Mouse (Mus musculus) limb, embryonic 15.5 days (tissue): Measurements from ENCODE around the gene Mettl24. TPM values are rescaled to one million over a fixed set of nuclear protein-coding genes. Genes with fewer than 3 reads are reported as not detected.
A peak's percentile ranks its signal among the peaks of the same experiment; 100 is the strongest.

ENCODE experiments used
- ATAC-seq: fragments of 200-750 bp; cut with Nextera tagmentation; 2 replicates; pipeline ENCODE4 v1.8.0; 2017; ENCODE audit warnings: low read depth, moderate TSS enrichment; ENCODE audit not compliant: insufficient number of reproducible peaks, low FRiP score, low TSS enrichment
- H3K27ac ChIP-seq: fragments of 300-500 bp; sonication (generic); 2 replicates; pipeline ENCODE4 v1.5.1; 2015; ENCODE audit warnings: moderate library complexity, mild to moderate bottlenecking, inconsistent platforms
- H3K27me3 ChIP-seq: fragments of 300-500 bp; sonication (generic); 2 replicates; pipeline ENCODE4 v1.6.1; 2015; ENCODE audit warnings: inconsistent platforms
- H3K36me3 ChIP-seq: fragments of 300-500 bp; sonication (generic); 2 replicates; pipeline ENCODE4 v1.6.1; 2015; ENCODE audit warnings: inconsistent platforms
- H3K4me1 ChIP-seq: fragments of 300-500 bp; sonication (generic); 2 replicates; pipeline ENCODE4 v1.6.1; 2015; ENCODE audit warnings: inconsistent platforms
- H3K4me2 ChIP-seq: fragments of 300-500 bp; sonication (generic); 2 replicates; pipeline ENCODE4 v1.6.1; 2015; ENCODE audit warnings: mild to moderate bottlenecking, inconsistent platforms
- H3K4me3 ChIP-seq: fragments of 300-500 bp; sonication (generic); 2 replicates; pipeline ENCODE4 v1.5.1; 2015; ENCODE audit warnings: mild to moderate bottlenecking, inconsistent platforms
- H3K9ac ChIP-seq: fragments of 300-500 bp; sonication (generic); 2 replicates; pipeline ENCODE4 v1.6.1; 2015; ENCODE audit warnings: inconsistent platforms
- H3K9me3 ChIP-seq: fragments of 300-500 bp; sonication (generic); 2 replicates; pipeline ENCODE4 v1.6.1; 2016; ENCODE audit warnings: inconsistent platforms
- WGBS: fragments of 180-500 bp; shearing (Covaris S2); methylation state at CpG from one replicate; pipeline ENCODE4 v1.1.7; 2015; 5-methylcytosine and 5-hydroxymethylcytosine counted together
- polyA plus RNA-seq: library from polyadenylated mRNA; unstranded; fragments of >200 nt; fragmentation: Nextera tagmentation; extraction: Ambion mirVana; gene quantifications from 2 replicates; pipeline ENCODE4 v1.2.1, GENCODE M21; 2015

Gene Mettl24
- polyA plus RNA-seq, 1 experiment from 2014 or later: 2.2 TPM

DNA sequence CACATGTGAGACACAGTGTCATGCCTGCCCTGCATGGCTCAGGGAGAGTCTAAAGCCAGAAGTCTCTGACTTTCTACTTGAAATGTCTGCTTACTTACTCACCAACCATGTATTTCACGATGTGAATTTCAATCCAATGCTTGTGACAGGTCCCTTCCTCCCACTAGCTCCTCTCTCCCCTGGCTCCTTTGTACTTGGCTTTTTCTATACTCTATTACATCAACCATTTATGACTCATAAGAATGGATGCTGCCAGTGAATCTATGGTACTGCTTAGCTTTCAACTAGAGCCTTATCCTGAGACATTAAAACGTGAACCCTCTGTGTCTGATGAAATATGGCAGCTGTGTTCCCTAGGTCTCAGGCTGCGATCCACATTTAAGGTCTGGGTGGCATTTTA is 147.2 kb downstream of the Mettl24 start:
- WGBS: 90% methylated on average over 3 of the region's 3 CpGs
- Histone ChIP-seq H3K36me3 (peaks cover 35% of the 10 kb centered on the region), H3K9me3 (no peaks in the 10 kb centered on the region), H3K27me3 (no peaks in the 10 kb centered on the region), H3K27ac (no peak overlapping the region), H3K4me3 (no peak overlapping the region), H3K9ac (no peak overlapping the region), H3K4me2 (no peak overlapping the region), H3K4me1 (no peaks in the 10 kb centered on the region)
- no peak for ATAC-seq

DNA sequence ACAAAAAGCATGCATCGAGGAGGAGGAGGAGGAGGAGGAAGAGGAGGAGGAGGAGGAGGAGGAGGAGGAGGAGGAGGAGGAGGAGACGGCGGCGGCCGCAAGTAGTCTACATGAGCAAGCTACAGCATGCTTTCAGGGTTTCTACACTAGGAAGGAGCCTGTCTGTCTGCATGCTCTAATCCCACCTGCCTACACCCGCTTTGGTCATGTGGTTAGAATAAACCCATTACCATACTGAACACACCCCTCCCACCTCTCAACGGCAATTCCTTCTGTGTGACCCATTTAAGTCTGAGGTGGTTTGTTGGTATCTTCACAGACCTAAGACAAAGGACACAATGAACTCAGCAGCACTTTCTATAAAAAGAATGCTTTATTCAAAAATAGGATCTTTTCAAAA is 148.2 kb downstream of the Mettl24 start:
- H3K4me2 ChIP-seq: no peak overlapping the region
- no peaks in the 10 kb centered on the region for H3K27me3 ChIP-seq
- no peak overlapping the region for H3K27ac ChIP-seq
- no peak for ATAC-seq
- H3K9ac ChIP-seq: no peak overlapping the region
- no peaks in the 10 kb centered on the region for H3K9me3 ChIP-seq
- no peak overlapping the region for H3K4me3 ChIP-seq
- H3K36me3 ChIP-seq: peaks cover 42% of the 10 kb centered on the region
- H3K4me1 ChIP-seq: no peaks in the 10 kb centered on the region
- 76% methylated on average over 6 of the region's 7 CpGs for WGBS

GRCm38 (mm10) chr10:40840086-40840485 is 157.0 kb downstream of the Mettl24 start:
- H3K4me2 ChIP-seq: no peak overlapping the region
- no peak overlapping the region for H3K9ac ChIP-seq
- H3K9me3 ChIP-seq: no peaks in the 10 kb centered on the region
- 87% methylated on average over 5 of the region's 5 CpGs for WGBS
- no peaks in the 10 kb centered on the region for H3K27me3 ChIP-seq
- ATAC-seq: no peak
- H3K4me1 ChIP-seq: peaks cover 8% of the 10 kb centered on the region; the same call in 1 of the 2 replicates
- H3K4me3 ChIP-seq: no peak overlapping the region
- H3K36me3 ChIP-seq: peaks cover 43% of the 10 kb centered on the region
- no peak overlapping the region for H3K27ac ChIP-seq

GRCm38 (mm10) chr10:40843841-40844240 is 160.8 kb downstream of the Mettl24 start:
- no peak overlapping the region for H3K9ac ChIP-seq
- H3K27ac ChIP-seq: no peak overlapping the region
- H3K4me1 ChIP-seq: peaks cover 8% of the 10 kb centered on the region; the same call in 1 of the 2 replicates
- H3K4me3 ChIP-seq: no peak overlapping the region
- H3K27me3 ChIP-seq: no peaks in the 10 kb centered on the region
- peaks cover 46% of the 10 kb centered on the region for H3K36me3 ChIP-seq
- ATAC-seq: no peak
- H3K4me2 ChIP-seq: no peak overlapping the region
- no peaks in the 10 kb centered on the region for H3K9me3 ChIP-seq
- WGBS: 62% methylated on average over 5 of the region's 5 CpGs

DNA sequence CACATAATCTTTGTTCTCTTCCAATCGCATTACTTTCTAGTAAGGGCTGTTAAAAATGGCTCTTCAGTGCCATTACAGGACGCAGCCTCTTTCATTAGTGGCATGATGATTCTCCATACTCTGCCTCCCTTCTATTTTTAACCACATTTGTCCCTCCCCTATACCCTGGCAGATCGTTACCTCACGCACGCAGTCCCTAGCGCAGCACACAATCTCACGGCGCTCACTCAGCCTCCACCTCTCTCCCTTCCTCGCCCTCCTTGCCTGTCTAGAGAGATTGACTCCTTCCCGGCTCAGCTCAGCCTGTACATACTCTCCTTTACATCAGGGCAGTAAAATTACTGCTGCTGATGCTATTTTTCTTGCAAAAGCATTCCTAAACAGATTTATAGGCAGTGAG is 161.5 kb downstream of the Mettl24 start:
- Histone ChIP-seq H3K36me3 (peaks cover 43% of the 10 kb centered on the region), H3K4me2 (no peak overlapping the region), H3K4me3 (no peak overlapping the region), H3K27ac (no peak overlapping the region), H3K4me1 (peaks cover 8% of the 10 kb centered on the region; the same call in 1 of the 2 replicates), H3K9ac (no peak overlapping the region), H3K9me3 (no peaks in the 10 kb centered on the region), H3K27me3 (no peaks in the 10 kb centered on the region)
- WGBS: 28% methylated on average over 10 of the region's 10 CpGs
- ATAC-seq: peak; percentile 74; the same call in 1 of the 2 replicates

- WGBS: 69% methylated on average over 6 of the region's 6 CpGs
- H3K36me3 ChIP-seq: peaks cover 41% of the 10 kb centered on the region
Observed at GRCm38 (mm10) chr10:40845626-40846025, 162.5 kb downstream of the Mettl24 start.

DNA sequence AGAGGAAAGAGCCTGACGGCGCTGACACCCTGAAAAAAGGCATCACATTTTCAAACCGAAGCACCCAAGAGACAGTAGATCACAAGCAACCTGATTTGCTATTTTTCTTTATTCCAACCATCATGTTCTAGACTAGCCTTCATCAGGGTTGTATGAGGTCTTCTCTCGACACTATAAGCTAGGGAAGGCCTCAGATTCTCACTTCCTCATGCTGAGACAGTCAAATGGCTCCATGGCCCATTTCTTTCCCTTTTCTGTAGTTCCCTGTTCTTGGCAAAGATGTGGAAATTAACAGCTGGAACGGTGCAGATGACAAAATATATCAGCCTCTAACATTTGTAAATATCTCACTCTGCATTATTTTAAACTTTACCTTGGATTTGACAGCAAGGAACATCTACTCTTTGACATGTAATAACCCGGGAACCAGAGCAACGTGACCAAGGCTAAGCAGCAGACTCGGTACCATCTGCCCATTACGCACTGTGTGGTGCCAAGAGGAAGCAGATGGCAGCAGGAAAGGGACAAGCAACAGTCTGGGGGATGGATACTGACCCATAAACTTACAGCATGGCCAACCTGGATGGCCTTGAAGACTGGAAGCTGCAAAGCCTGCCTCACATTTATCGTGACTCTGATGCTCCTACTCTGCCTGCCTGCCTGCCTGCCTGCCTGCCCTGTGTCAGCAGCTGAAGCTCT is 164.2 kb downstream of the Mettl24 start:
- H3K9ac ChIP-seq: no peak overlapping the region
- H3K4me1 ChIP-seq: peaks cover 8% of the 10 kb centered on the region; the same call in 1 of the 2 replicates
- no peaks in the 10 kb centered on the region for H3K27me3 ChIP-seq
- H3K27ac ChIP-seq: no peak overlapping the region
- no peak overlapping the region for H3K4me3 ChIP-seq
- ATAC-seq: no peak
- peaks cover 27% of the 10 kb centered on the region for H3K36me3 ChIP-seq
- H3K4me2 ChIP-seq: no peak overlapping the region
- H3K9me3 ChIP-seq: no peaks in the 10 kb centered on the region
- 91% methylated on average over 10 of the region's 10 CpGs for WGBS

More at GRCm38 (mm10) chr10:40845626-40846025, 162.5 kb downstream of the Mettl24 start:
- H3K4me3 ChIP-seq: no peak overlapping the region
- no peaks in the 10 kb centered on the region for H3K27me3 ChIP-seq
- H3K27ac ChIP-seq: no peak overlapping the region
- H3K9ac ChIP-seq: no peak overlapping the region
- ATAC-seq: no peak
- no peak overlapping the region for H3K4me2 ChIP-seq
- H3K4me1 ChIP-seq: peaks cover 8% of the 10 kb centered on the region; the same call in 1 of the 2 replicates
- H3K9me3 ChIP-seq: no peaks in the 10 kb centered on the region

DNA sequence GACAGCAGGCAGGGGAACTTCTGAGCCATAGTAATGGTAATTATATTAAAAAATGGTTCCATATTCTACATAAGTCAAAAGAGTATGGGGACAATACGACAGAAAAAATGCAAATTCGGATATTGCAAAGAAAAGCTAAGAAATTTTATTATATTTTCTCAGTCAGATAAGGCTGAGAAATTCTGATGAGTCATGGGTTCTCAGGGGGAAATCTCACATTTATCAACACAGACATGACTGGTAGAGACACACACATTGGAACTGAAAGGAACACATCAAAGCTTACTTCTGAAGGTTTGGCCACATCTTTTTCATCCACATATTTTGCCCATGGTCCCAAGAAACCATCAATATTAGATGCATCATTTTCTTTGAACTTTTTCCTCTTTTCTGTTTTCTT is 167.6 kb downstream of the Mettl24 start:
- no peak overlapping the region for H3K4me3 ChIP-seq
- no peak overlapping the region for H3K4me2 ChIP-seq
- H3K9ac ChIP-seq: no peak overlapping the region
- no peak for ATAC-seq
- WGBS: 90% methylated on average over 2 of the region's 2 CpGs
- H3K9me3 ChIP-seq: no peaks in the 10 kb centered on the region
- H3K27me3 ChIP-seq: no peaks in the 10 kb centered on the region
- H3K36me3 ChIP-seq: peaks cover 20% of the 10 kb centered on the region; the same call in 1 of the 2 replicates
- no peak overlapping the region for H3K27ac ChIP-seq
- H3K4me1 ChIP-seq: no peaks in the 10 kb centered on the region; the same call in 1 of the 2 replicates

DNA sequence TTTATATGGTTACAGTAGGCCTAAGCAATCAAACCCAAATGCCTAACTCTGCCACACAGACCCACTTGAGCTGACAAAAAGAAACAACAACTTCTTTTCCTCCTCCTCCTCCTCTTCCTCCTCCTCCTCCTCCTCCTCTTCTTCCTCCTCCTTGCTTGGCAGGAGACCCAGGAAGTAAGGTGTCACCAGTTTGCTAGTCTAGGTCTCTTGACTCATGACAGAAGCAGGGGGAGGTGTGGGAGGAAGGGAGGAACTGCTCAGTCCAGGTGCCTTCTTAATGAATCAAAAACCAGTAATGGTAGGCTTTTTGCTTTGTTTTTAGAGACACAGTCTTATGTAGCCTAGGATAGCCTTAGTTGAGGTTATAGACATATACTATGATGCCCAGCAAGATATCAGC is 168.1 kb downstream of the Mettl24 start:
- Histone ChIP-seq H3K27ac (no peak overlapping the region), H3K9me3 (no peaks in the 10 kb centered on the region), H3K9ac (no peak overlapping the region), H3K27me3 (no peaks in the 10 kb centered on the region), H3K4me2 (no peak overlapping the region), H3K4me1 (no peaks in the 10 kb centered on the region), H3K4me3 (no peak overlapping the region), H3K36me3 (peaks cover 19% of the 10 kb centered on the region; the same call in 1 of the 2 replicates)
- ATAC-seq: no peak

DNA sequence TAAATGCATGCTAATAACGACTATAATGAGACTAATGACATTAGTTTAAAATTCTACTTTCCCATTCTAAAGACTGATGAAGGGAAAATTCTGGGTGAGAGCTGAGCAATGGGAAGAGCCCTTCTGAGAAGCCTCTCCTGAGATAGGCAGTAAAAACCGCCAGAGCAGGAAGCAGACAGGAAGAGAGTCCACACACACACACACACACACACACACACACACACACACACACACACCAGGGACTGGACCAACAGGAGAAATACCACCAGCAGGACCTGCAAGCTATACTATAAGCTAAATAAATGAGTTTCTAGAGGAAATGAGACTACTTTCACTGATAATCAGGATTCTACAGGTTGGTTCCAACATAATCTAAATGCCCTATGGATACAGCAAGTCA is 172.5 kb downstream of the Mettl24 start:
- WGBS: 55% methylated on average over 2 of the region's 2 CpGs
- no peak overlapping the region for H3K9ac ChIP-seq

DNA sequence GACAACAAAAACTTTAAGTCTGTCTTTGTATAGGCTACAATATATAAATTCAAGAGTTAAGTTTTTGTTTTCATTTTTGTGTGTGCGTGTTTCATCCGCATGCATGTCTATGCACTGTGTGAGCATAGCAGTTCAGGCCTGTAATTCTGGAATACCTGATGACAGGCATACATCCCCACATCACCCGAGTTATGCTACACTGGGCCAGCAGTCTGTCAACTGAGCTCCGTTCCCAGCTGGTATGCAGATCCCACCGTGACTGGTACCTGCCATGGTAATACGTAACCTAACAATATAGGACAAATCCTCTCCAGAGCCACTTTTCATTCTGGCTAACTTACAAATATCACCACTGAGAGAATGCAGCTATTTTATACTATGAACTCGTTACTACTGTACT is 173.6 kb downstream of the Mettl24 start:
- Histone ChIP-seq H3K36me3 (no peaks in the 10 kb centered on the region; the same call in 1 of the 2 replicates), H3K9me3 (no peaks in the 10 kb centered on the region), H3K4me3 (no peak overlapping the region), H3K4me2 (no peak overlapping the region), H3K9ac (no peak overlapping the region), H3K4me1 (no peaks in the 10 kb centered on the region), H3K27me3 (no peaks in the 10 kb centered on the region), H3K27ac (no peak overlapping the region)
- ATAC-seq: no peak
- WGBS: 84% methylated on average over 7 of the region's 7 CpGs

More for the DNA sequence above, 172.5 kb downstream of the Mettl24 start:
- no peaks in the 10 kb centered on the region for H3K9me3 ChIP-seq
- H3K4me1 ChIP-seq: no peaks in the 10 kb centered on the region
- H3K4me2 ChIP-seq: no peak overlapping the region
- H3K27ac ChIP-seq: no peak overlapping the region
- no peaks in the 10 kb centered on the region for H3K27me3 ChIP-seq
- H3K36me3 ChIP-seq: no peaks in the 10 kb centered on the region; the same call in 1 of the 2 replicates
- no peak for ATAC-seq
- H3K4me3 ChIP-seq: no peak overlapping the region

DNA sequence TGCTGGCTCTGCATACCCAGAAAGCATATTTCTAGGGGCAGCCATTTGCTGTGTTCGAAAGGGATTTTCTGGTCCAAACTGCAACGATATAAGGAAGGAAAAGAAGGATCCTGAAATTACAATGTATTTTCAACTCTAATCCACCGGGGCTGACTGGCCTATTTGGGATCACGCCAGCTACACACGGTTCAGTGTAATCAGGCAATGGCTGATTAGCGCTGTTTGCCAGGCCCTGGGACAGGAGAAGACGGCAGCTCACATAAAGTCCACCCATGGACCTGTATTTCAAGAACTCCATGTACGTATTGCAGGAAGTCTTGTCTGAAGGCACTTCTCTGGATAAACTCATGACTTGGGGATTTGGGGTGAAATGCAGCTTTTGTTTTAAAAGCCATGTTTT is 174.5 kb downstream of the Mettl24 start:
- no peak overlapping the region for H3K27ac ChIP-seq
- no peaks in the 10 kb centered on the region for H3K9me3 ChIP-seq
- 78% methylated on average over 8 of the region's 8 CpGs for WGBS
- no peaks in the 10 kb centered on the region for H3K27me3 ChIP-seq
- H3K36me3 ChIP-seq: peaks cover 4% of the 10 kb centered on the region; the same call in 1 of the 2 replicates
- no peak for ATAC-seq
- no peaks in the 10 kb centered on the region for H3K4me1 ChIP-seq
- H3K9ac ChIP-seq: no peak overlapping the region
- H3K4me2 ChIP-seq: no peak overlapping the region
- H3K4me3 ChIP-seq: no peak overlapping the region
